Mouse (Mus musculus) CH12.LX (cell line): ENCODE data around the gene Akap12.

Experiments used
- CTCF ChIP-seq, 2 experiments: IDR thresholded peaks in 1 of 2; conservative IDR thresholded peaks in 1 of 2; 2 replicates each; pipeline ENCODE4 v1.5.1; 2011 to 2012; ENCODE audit warnings: low read depth in 2 of 2, low read length in 2 of 2, improper control_type of control experiment in 1 of 2, inconsistent platforms in 1 of 2, mild to moderate bottlenecking in 1 of 2, moderate library complexity in 1 of 2
- EP300 ChIP-seq: IDR thresholded peaks from 2 replicates; pipeline ENCODE4 v1.6.1; 2011; ENCODE audit warnings: low read length, improper control_type of control experiment
- ETS1 ChIP-seq: conservative IDR thresholded peaks from 2 replicates; pipeline ENCODE4 v1.6.1; 2012; ENCODE audit warnings: low read depth, mild to moderate bottlenecking, inconsistent platforms, low read length, improper control_type of control experiment, moderate library complexity
- JUND ChIP-seq: conservative IDR thresholded peaks from 2 replicates; pipeline ENCODE4 v1.6.1; 2011; ENCODE audit warnings: low read depth, low read length, improper control_type of control experiment
- MAFK ChIP-seq: IDR thresholded peaks from 2 replicates; pipeline ENCODE4 v1.6.1; 2011; ENCODE audit warnings: low read length, improper control_type of control experiment; ENCODE audit not compliant: insufficient replicate concordance
- POLR2A ChIP-seq: IDR thresholded peaks from 2 replicates; pipeline ENCODE4 v1.6.1; 2011; ENCODE audit warnings: low read depth, mild to moderate bottlenecking, improper control_type of control experiment, low read length
- POLR2AphosphoS2 ChIP-seq: IDR thresholded peaks from 2 replicates; pipeline ENCODE4 v1.6.1; 2011; ENCODE audit warnings: low read depth, low read length, improper control_type of control experiment
- SIN3A ChIP-seq: IDR thresholded peaks from 2 replicates; pipeline ENCODE4 v1.6.1; 2012; ENCODE audit warnings: low read length, improper control_type of control experiment, inconsistent platforms
- TBP ChIP-seq: conservative IDR thresholded peaks from 2 replicates; pipeline ENCODE4 v1.6.1; 2011; ENCODE audit warnings: low read depth, low read length, improper control_type of control experiment
- USF1 ChIP-seq: IDR thresholded peaks from 2 replicates; pipeline ENCODE4 v1.6.1; 2014; ENCODE audit warnings: low read depth, mild to moderate bottlenecking, inconsistent platforms, low read length, improper control_type of control experiment
- ZMIZ1 ChIP-seq: IDR thresholded peaks from 2 replicates; pipeline ENCODE4 v1.6.1; 2012; ENCODE audit warnings: low read depth, mild to moderate bottlenecking, inconsistent platforms, low read length, improper control_type of control experiment
- ZNF384 ChIP-seq: IDR thresholded peaks from 2 replicates; pipeline ENCODE4 v1.6.1; 2012; ENCODE audit warnings: low read depth, low read length, improper control_type of control experiment, inconsistent platforms

DNA sequence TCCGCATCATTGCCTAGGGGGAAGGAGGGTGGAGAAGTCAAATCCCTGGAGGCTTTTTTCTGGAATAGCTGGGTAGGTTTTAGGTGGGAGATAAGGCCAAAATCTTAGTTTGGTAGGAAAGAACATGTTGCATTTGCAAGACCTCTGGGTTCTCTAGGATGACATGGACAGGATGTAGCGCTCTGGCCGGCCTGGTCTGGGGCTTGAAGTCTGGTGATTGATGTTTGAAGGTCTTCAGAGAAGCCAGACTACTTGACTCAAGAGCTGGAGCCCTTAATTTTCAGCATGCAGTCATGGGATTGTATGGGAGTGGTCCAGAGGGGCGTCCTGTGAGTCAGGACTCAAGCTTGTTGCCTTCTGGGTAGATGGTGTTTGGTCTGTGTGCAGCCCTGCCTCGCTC, 114.6 kb downstream of the Akap12 start:
- TF ChIP-seq TBP (no peak), POLR2A (no peak), CTCF (conservative IDR thresholded peaks at IDR 0.05 in 1 of 2, IDR thresholded peaks at IDR 0.05 in 1 of 2; ENCODE audit: low read depth in 2 of 2, low read length in 2 of 2) (no peak), MAFK (no peak), ETS1 (no peak), USF1 (no peak), EP300 (no peak), POLR2AphosphoS2 (no peak), SIN3A (no peak), ZNF384 (no peak), ZMIZ1 (no peak), JUND (no peak)
